Mouse (Mus musculus): ENCODE measurements around the gene Oscar. TPM values are rescaled to one million over a fixed set of nuclear protein-coding genes. Genes with fewer than 3 reads are reported as not detected.

Gene Oscar
- total RNA-seq, 1 experiment = 0.13 TPM

DNA sequence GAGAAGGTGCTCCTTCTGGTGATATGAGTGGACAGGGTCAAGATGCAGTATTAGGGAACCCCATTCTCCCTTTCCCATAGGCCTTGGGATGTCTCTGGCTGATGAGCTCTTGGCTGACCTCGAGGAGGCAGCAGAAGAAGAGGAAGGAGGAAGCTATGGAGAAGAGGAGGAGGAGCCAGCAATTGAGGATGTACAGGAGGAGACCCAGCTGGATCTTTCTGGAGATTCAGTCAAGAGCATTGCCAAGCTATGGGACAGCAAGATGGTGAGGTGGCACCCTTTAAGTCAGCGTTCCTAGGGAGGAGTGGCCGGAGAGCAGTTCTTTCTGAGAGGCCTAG, 14.5 kb upstream of the Oscar start:
- Histone ChIP-seq H3K9me3 (ENCODE audit: control insufficient read depth, insufficient read depth, low read depth, low read length) (no peaks in the 10 kb centered on the region), H3K4me1 (ENCODE audit: control insufficient read depth in 2 of 2, insufficient read depth in 2 of 2, low read length in 2 of 2, poor library complexity in 1 of 2) (no peaks in the 10 kb centered on the region), H3K36me3 (ENCODE audit: control insufficient read depth, insufficient read depth, low read length, poor library complexity, severe bottlenecking) (peaks cover 36% of the 10 kb centered on the region), H3K9ac (ENCODE audit: insufficient read depth, low read depth, low read length, poor library complexity, severe bottlenecking) (peak overlapping the region; percentile 87), H3K4me3 (ENCODE audit: insufficient read depth in 1 of 2, low read depth in 1 of 2, low read length in 2 of 2, poor library complexity in 1 of 2, severe bottlenecking in 1 of 2) (peak overlapping the region; percentile 87 to 96), H3K27ac (ENCODE audit: insufficient read depth, low read depth, low read length, poor library complexity, severe bottlenecking) (no peak overlapping the region)
- TF ChIP-seq CHD2 (IDR thresholded peaks at IDR 0.05; ENCODE audit: low read depth, low read length) (no peak), ZC3H11A (IDR thresholded peaks at IDR 0.05; ENCODE audit: borderline replicate concordance, low read depth, low read length) (no peak), ZNF384 (IDR thresholded peaks at IDR 0.05; ENCODE audit: low read depth, low read length) (no peak), HCFC1 (IDR thresholded peaks at IDR 0.05; ENCODE audit: borderline replicate concordance, insufficient read depth, low read length) (no peak), MAFK (IDR thresholded peaks at IDR 0.05; ENCODE audit: insufficient read depth, low read depth, low read length) (no peak)
- DNase-seq (ENCODE audit: low read depth, low spot score) = no peak
- in situ Hi-C loops (cut with MboI; ENCODE audit: low sequenced_read_pairs in 2 of 2, unreplicated experiment in 2 of 2) = no loop called here

DNA sequence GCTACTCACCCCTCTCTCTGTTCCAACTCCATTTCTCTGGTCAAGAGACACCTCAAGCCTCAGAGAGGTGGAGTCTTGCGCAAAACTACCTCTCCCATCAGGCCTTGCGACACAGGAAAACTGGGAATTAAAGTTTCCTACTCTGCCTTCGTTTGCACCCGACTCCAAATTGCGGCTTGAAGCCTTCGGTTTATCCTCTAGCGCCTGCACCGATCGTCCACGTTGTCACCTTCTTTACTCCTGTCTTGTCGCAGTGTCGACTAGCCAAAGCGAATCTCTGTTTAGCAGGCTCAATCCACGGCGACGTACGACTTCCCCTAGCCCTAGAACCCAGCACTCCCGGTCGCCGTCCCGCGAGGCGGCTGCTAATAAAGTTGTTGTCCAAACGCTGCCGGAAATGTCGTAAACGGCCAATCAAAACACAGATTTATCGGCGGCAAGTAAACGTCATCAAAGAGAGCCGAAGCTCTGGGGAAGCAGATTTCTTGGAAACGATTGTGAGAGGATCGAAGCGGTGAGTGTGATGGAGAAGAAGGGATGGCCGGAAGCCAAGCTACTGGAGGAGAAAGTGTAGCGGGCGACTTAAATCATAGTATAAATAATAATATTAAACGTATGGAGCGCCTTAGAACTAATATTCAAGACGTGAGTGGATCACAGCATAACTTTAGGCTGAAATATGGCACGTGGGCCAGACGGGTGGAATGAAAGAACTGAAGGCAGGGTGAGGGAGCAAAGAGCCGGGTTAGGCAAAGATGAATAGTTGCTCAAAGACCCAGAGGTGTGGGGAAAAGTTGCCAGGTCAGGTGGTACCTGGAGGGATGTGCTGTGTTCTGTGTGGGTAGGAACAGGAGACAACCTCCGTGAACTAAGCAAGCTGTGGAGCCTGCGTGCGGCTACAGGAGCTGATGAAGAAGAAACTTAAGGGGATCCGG, 13.9 kb upstream of the Oscar start, which contains the start of the genes Tfpt and Prpf31:
Tfpt (minus strand) TSS at position 387 of the 935 bp plus-strand sequence.
Prpf31 (plus strand) TSS at position 443 of the 935 bp plus-strand sequence.
- TF ChIP-seq MAFK (IDR thresholded peaks at IDR 0.05; ENCODE audit: insufficient read depth, low read depth, low read length) = no peak
- TF ChIP-seq HCFC1 (IDR thresholded peaks at IDR 0.05; ENCODE audit: borderline replicate concordance, insufficient read depth, low read length) = peak; percentile 91
- no peak for TF ChIP-seq ZC3H11A (IDR thresholded peaks at IDR 0.05; ENCODE audit: borderline replicate concordance, low read depth, low read length)
- TF ChIP-seq ZNF384 (IDR thresholded peaks at IDR 0.05; ENCODE audit: low read depth, low read length) = peak; percentile 82; the same call in 1 of the 2 replicates
- no peak for TF ChIP-seq CHD2 (IDR thresholded peaks at IDR 0.05; ENCODE audit: low read depth, low read length)
- Histone ChIP-seq H3K4me1 (ENCODE audit: control insufficient read depth in 2 of 2, insufficient read depth in 2 of 2, low read length in 2 of 2, poor library complexity in 1 of 2) (no peaks in the 10 kb centered on the region), H3K4me3 (ENCODE audit: insufficient read depth in 1 of 2, low read depth in 1 of 2, low read length in 2 of 2, poor library complexity in 1 of 2, severe bottlenecking in 1 of 2) (peak within 1 kb of the TSS; percentile 87 to 96), H3K36me3 (ENCODE audit: control insufficient read depth, insufficient read depth, low read length, poor library complexity, severe bottlenecking) (peaks cover 31% of the 10 kb centered on the region), H3K9me3 (ENCODE audit: control insufficient read depth, insufficient read depth, low read depth, low read length) (no peaks in the 10 kb centered on the region), H3K27ac (ENCODE audit: insufficient read depth, low read depth, low read length, poor library complexity, severe bottlenecking) (peak within 1 kb of the TSS; percentile 38; the same call in 1 of the 2 replicates), H3K9ac (ENCODE audit: insufficient read depth, low read depth, low read length, poor library complexity, severe bottlenecking) (peak within 1 kb of the TSS; percentile 89)
- in situ Hi-C loops (cut with MboI; ENCODE audit: low sequenced_read_pairs in 2 of 2, unreplicated experiment in 2 of 2) = no loop called here
- DNase-seq (ENCODE audit: low read depth, low spot score) = peak; percentile 91

DNA sequence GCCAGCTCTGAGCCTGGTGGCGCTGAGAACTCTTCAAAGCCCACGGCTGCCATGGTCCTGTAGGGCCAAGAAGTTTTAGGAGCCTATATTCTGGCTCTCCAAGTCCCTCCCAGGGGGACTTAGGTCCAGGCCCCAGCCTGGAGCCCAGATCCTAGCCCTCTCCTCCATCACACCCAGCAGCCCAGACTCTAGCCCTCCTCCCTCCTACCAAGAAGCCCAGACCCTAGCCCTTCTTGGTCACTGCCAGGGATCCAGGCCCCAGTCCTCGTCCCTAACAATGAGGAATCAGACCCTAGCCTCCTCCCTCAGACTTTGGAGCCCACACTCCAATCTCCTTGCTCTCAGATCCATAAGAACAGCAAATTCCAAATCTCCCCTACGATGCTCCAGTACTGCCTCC, 13.1 kb upstream of the Oscar start:
- no peaks in the 10 kb centered on the region for H3K9me3 ChIP-seq (ENCODE audit: control insufficient read depth, insufficient read depth, low read depth, low read length)
- no peak for DNase-seq (ENCODE audit: low read depth, low spot score)
- in situ Hi-C loops (cut with MboI; ENCODE audit: low sequenced_read_pairs in 2 of 2, unreplicated experiment in 2 of 2) = no loop called here
- TF ChIP-seq ZNF384 (IDR thresholded peaks at IDR 0.05; ENCODE audit: low read depth, low read length) = no peak
- no peak for TF ChIP-seq HCFC1 (IDR thresholded peaks at IDR 0.05; ENCODE audit: borderline replicate concordance, insufficient read depth, low read length)
- no peak for TF ChIP-seq CHD2 (IDR thresholded peaks at IDR 0.05; ENCODE audit: low read depth, low read length)
- TF ChIP-seq ZC3H11A (IDR thresholded peaks at IDR 0.05; ENCODE audit: borderline replicate concordance, low read depth, low read length) = no peak
- no peak for TF ChIP-seq MAFK (IDR thresholded peaks at IDR 0.05; ENCODE audit: insufficient read depth, low read depth, low read length)
- H3K36me3 ChIP-seq (ENCODE audit: control insufficient read depth, insufficient read depth, low read length, poor library complexity, severe bottlenecking) = peaks cover 28% of the 10 kb centered on the region
- H3K9ac ChIP-seq (ENCODE audit: insufficient read depth, low read depth, low read length, poor library complexity, severe bottlenecking) = peak overlapping the region; percentile 89
- peak overlapping the region; percentile 87 to 96 for H3K4me3 ChIP-seq (ENCODE audit: insufficient read depth in 1 of 2, low read depth in 1 of 2, low read length in 2 of 2, poor library complexity in 1 of 2, severe bottlenecking in 1 of 2)
- H3K4me1 ChIP-seq (ENCODE audit: control insufficient read depth in 2 of 2, insufficient read depth in 2 of 2, low read length in 2 of 2, poor library complexity in 1 of 2) = no peaks in the 10 kb centered on the region
- no peak overlapping the region for H3K27ac ChIP-seq (ENCODE audit: insufficient read depth, low read depth, low read length, poor library complexity, severe bottlenecking)

DNA sequence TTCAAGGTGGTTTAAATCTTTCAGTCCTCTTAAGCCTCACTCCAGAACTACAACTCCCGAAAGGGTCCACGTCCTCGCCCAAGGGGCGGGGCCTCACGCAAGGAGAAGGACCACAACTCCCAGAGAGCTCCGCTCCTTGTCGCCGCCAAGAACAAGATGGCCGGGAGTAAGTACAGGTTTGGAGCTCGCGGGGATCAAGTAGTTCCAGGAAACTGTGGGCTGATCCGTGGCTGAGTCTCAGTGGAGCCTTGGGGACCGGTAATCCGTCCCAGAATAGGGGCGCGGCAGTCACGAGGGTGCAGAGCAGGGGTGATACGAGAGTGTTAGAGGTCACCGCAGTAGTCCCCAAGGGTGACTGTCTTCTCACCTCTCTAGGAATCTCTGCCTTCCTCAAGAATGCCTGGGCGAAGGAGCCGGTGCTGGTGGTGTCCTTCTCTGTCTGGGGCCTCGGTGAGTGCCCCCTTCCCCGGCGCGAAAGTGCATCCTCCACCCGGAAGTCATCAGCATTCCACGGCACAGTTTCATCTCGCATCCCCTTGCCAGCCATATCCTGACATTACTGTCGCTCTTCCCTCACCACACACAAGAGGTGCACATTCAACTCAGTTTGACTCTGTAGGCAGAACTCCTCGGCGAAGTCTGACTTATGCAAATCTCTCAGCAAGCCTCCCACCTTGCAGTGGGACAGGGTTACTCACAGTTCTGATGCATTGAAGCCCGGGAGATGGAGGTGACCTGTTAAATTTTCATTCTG, 1.5 kb upstream of the Oscar start, which contains the start of gene Ndufa3:
Ndufa3 (plus strand) TSS at position 132 of the 754 bp plus-strand sequence.
- peaks cover 13% of the 10 kb centered on the region for H3K36me3 ChIP-seq (ENCODE audit: control insufficient read depth, insufficient read depth, low read length, poor library complexity, severe bottlenecking)
- no peaks in the 10 kb centered on the region for H3K9me3 ChIP-seq (ENCODE audit: control insufficient read depth, insufficient read depth, low read depth, low read length)
- DNase-seq (ENCODE audit: low read depth, low spot score) = peak; percentile 92
- TF ChIP-seq MAFK (IDR thresholded peaks at IDR 0.05; ENCODE audit: insufficient read depth, low read depth, low read length) = no peak
- TF ChIP-seq HCFC1 (IDR thresholded peaks at IDR 0.05; ENCODE audit: borderline replicate concordance, insufficient read depth, low read length) = peak; percentile 98
- H3K4me1 ChIP-seq (ENCODE audit: control insufficient read depth in 2 of 2, insufficient read depth in 2 of 2, low read length in 2 of 2, poor library complexity in 1 of 2) = no peaks in the 10 kb centered on the region
- in situ Hi-C loops (cut with MboI; ENCODE audit: low sequenced_read_pairs in 2 of 2, unreplicated experiment in 2 of 2) = no loop called here
- peak within 1 kb of the TSS; percentile 87 for H3K9ac ChIP-seq (ENCODE audit: insufficient read depth, low read depth, low read length, poor library complexity, severe bottlenecking)
- H3K4me3 ChIP-seq (ENCODE audit: insufficient read depth in 1 of 2, low read depth in 1 of 2, low read length in 2 of 2, poor library complexity in 1 of 2, severe bottlenecking in 1 of 2) = peak within 1 kb of the TSS; percentile 82 to 98
- peak within 1 kb of the TSS; percentile 4; the same call in 1 of the 2 replicates for H3K27ac ChIP-seq (ENCODE audit: insufficient read depth, low read depth, low read length, poor library complexity, severe bottlenecking)
